Mouse (Mus musculus) embryo, embryonic 9.5 days (tissue): ENCODE measurements around the gene 2010003K11Rik.
"Not testable (repeated sequence)": the region's sequence is repeated elsewhere in the genome, so short reads cannot be mapped to it uniquely, and the experiment has no call there.

Source experiments
- DNase-seq: peaks from one replicate; pipeline ENCODE4 v3.0.0-alpha.2; 2017; ENCODE audit errors: extremely low spot score

The 2010003K11Rik gene

GRCm38 (mm10) chr19:4461981-4462380, 36.4 kb downstream of the 2010003K11Rik start:
- no peak for DNase-seq

GRCm38 (mm10) chr19:4456227-4456626, 42.2 kb downstream of the 2010003K11Rik start:
- DNase-seq, result peak; percentile 73

GRCm38 (mm10) chr19:4455071-4455800, 43.1 kb downstream of the 2010003K11Rik start:
- DNase-seq, result no peak

- not testable (repeated sequence) for DNase-seq
These were observed 44.3 kb downstream of the 2010003K11Rik start for GRCm38 (mm10) chr19:4454040-4454439.

- DNase-seq, result no peak
These were observed 45.9 kb downstream of the 2010003K11Rik start for GRCm38 (mm10) chr19:4452525-4452924.

GRCm38 (mm10) chr19:4451965-4452364, 46.4 kb downstream of the 2010003K11Rik start:
- no peak for DNase-seq

GRCm38 (mm10) chr19:4451098-4451497, 47.3 kb downstream of the 2010003K11Rik start:
- DNase-seq, result no peak

GRCm38 (mm10) chr19:4450666-4451065, 47.7 kb downstream of the 2010003K11Rik start:
- no peak for DNase-seq

- no peak for DNase-seq
These were observed 49.2 kb downstream of the 2010003K11Rik start for GRCm38 (mm10) chr19:4449230-4449629.

- no peak for DNase-seq
These were observed 50.9 kb downstream of the 2010003K11Rik start for GRCm38 (mm10) chr19:4447445-4447844.
